Mouse (Mus musculus): ENCODE measurements around the gene Srp9. TPM values are rescaled to one million over a fixed set of nuclear protein-coding genes. Genes with fewer than 3 reads are reported as not detected.
"Not testable (repeated sequence)": the region's sequence is repeated elsewhere in the genome, so short reads cannot be mapped to it uniquely, and the experiment has no call there.

Srp9 gene
- polyA plus RNA-seq, 1 experiment from 2014 or later, result 122 TPM

- H3K27me3 ChIP-seq (ENCODE audit: control insufficient read depth, insufficient read depth, low read length), result no peaks in the 10 kb centered on the region
- peaks cover 6% of the 10 kb centered on the region; the same call in 1 of the 2 replicates for H3K4me1 ChIP-seq (ENCODE audit: control insufficient read depth, insufficient read depth, low read length)
- no peak overlapping the region for H3K4me2 ChIP-seq
- 0 out of 2 replicates have a peak, but pooled peaks cover 2% of the 10 kb centered on the region for H3K9me3 ChIP-seq (replicated peaks; ENCODE audit: control insufficient read depth, low read length)
- H3K27ac ChIP-seq (ENCODE audit: low read depth, low read length), result no peak overlapping the region
- no peak for ATAC-seq (replicated peaks; ENCODE audit: insufficient number of reproducible peaks, low FRiP score, low TSS enrichment)
- no peak overlapping the region for H3K9ac ChIP-seq (ENCODE audit: low read depth, low read length)
- 55% methylated on average over 5 of the region's 5 CpGs for WGBS (ENCODE audit: insufficient replicate concordance)
- H3K4me3 ChIP-seq (ENCODE audit: low read depth, low read length), result no peak overlapping the region
- no peaks in the 10 kb centered on the region for H3K36me3 ChIP-seq (ENCODE audit: control insufficient read depth, insufficient read depth, low read length)
These were observed 21.0 kb downstream of the Srp9 start for GRCm38 (mm10) chr1:182145546-182145945.

GRCm38 (mm10) chr1:182148864-182149514 lies 24.5 kb downstream of the Srp9 start:
- 26% methylated on average over 7 of the region's 7 CpGs for WGBS (ENCODE audit: insufficient replicate concordance)
- Histone ChIP-seq H3K9me3 (replicated peaks; ENCODE audit: control insufficient read depth, low read length) (0 out of 2 replicates have a peak, but pooled peaks cover 2% of the 10 kb centered on the region), H3K4me2 (peak overlapping the region; percentile 16), H3K27me3 (ENCODE audit: control insufficient read depth, insufficient read depth, low read length) (no peaks in the 10 kb centered on the region), H3K4me1 (ENCODE audit: control insufficient read depth, insufficient read depth, low read length) (peaks cover 6% of the 10 kb centered on the region; the same call in 1 of the 2 replicates), H3K9ac (ENCODE audit: low read depth, low read length) (no peak overlapping the region), H3K4me3 (ENCODE audit: low read depth, low read length) (no peak overlapping the region), H3K36me3 (ENCODE audit: control insufficient read depth, insufficient read depth, low read length) (no peaks in the 10 kb centered on the region), H3K27ac (ENCODE audit: low read depth, low read length) (peak overlapping the region; percentile 57)
- no peak; the same call in 1 of the 2 replicates for ATAC-seq (replicated peaks; ENCODE audit: insufficient number of reproducible peaks, low FRiP score, low TSS enrichment)

- H3K4me1 ChIP-seq (ENCODE audit: control insufficient read depth, insufficient read depth, low read length), result peaks cover 6% of the 10 kb centered on the region; the same call in 1 of the 2 replicates
- H3K27me3 ChIP-seq (ENCODE audit: control insufficient read depth, insufficient read depth, low read length), result no peaks in the 10 kb centered on the region
- H3K27ac ChIP-seq (ENCODE audit: low read depth, low read length), result no peak overlapping the region
- H3K9ac ChIP-seq (ENCODE audit: low read depth, low read length), result no peak overlapping the region
- no peak overlapping the region for H3K4me2 ChIP-seq
- ATAC-seq (replicated peaks; ENCODE audit: insufficient number of reproducible peaks, low FRiP score, low TSS enrichment), result no peak
- H3K36me3 ChIP-seq (ENCODE audit: control insufficient read depth, insufficient read depth, low read length), result no peaks in the 10 kb centered on the region
- 92% methylated on average over 2 of the region's 2 CpGs for WGBS (ENCODE audit: insufficient replicate concordance)
- no peak overlapping the region for H3K4me3 ChIP-seq (ENCODE audit: low read depth, low read length)
- 0 out of 2 replicates have a peak, but pooled peaks cover 2% of the 10 kb centered on the region for H3K9me3 ChIP-seq (replicated peaks; ENCODE audit: control insufficient read depth, low read length)
These were observed 25.4 kb downstream of the Srp9 start for GRCm38 (mm10) chr1:182149966-182150365.

- no peaks in the 10 kb centered on the region for H3K36me3 ChIP-seq (ENCODE audit: control insufficient read depth, insufficient read depth, low read length)
- whole genome bisulfite sequencing (ENCODE audit: insufficient replicate concordance), result 66% methylated on average over 4 of the region's 4 CpGs
- H3K4me1 ChIP-seq (ENCODE audit: control insufficient read depth, insufficient read depth, low read length), result no peaks in the 10 kb centered on the region
- no peaks in the 10 kb centered on the region for H3K9me3 ChIP-seq (replicated peaks; ENCODE audit: control insufficient read depth, low read length)
- no peak overlapping the region for H3K4me3 ChIP-seq (ENCODE audit: low read depth, low read length)
- H3K27ac ChIP-seq (ENCODE audit: low read depth, low read length), result no peak overlapping the region
- H3K9ac ChIP-seq (ENCODE audit: low read depth, low read length), result no peak overlapping the region
- H3K4me2 ChIP-seq, result no peak overlapping the region
- H3K27me3 ChIP-seq (ENCODE audit: control insufficient read depth, insufficient read depth, low read length), result no peaks in the 10 kb centered on the region
- ATAC-seq (replicated peaks; ENCODE audit: insufficient number of reproducible peaks, low FRiP score, low TSS enrichment), result no peak
These were observed 33.2 kb downstream of the Srp9 start for GRCm38 (mm10) chr1:182157734-182158133.

GRCm38 (mm10) chr1:182159575-182159974 lies 35.0 kb downstream of the Srp9 start:
- no peak overlapping the region for H3K4me2 ChIP-seq
- no peaks in the 10 kb centered on the region for H3K4me1 ChIP-seq (ENCODE audit: control insufficient read depth, insufficient read depth, low read length)
- no peaks in the 10 kb centered on the region for H3K27me3 ChIP-seq (ENCODE audit: control insufficient read depth, insufficient read depth, low read length)
- H3K27ac ChIP-seq (ENCODE audit: low read depth, low read length), result no peak overlapping the region
- H3K36me3 ChIP-seq (ENCODE audit: control insufficient read depth, insufficient read depth, low read length), result no peaks in the 10 kb centered on the region
- 73% methylated on average over 3 of the region's 3 CpGs for WGBS (ENCODE audit: insufficient replicate concordance)
- no peak overlapping the region for H3K9ac ChIP-seq (ENCODE audit: low read depth, low read length)
- no peaks in the 10 kb centered on the region for H3K9me3 ChIP-seq (replicated peaks; ENCODE audit: control insufficient read depth, low read length)
- no peak overlapping the region for H3K4me3 ChIP-seq (ENCODE audit: low read depth, low read length)
- no peak for ATAC-seq (replicated peaks; ENCODE audit: insufficient number of reproducible peaks, low FRiP score, low TSS enrichment)

GRCm38 (mm10) chr1:182162951-182163350 lies 38.4 kb downstream of the Srp9 start:
- H3K27me3 ChIP-seq (ENCODE audit: control insufficient read depth, insufficient read depth, low read length), result no peaks in the 10 kb centered on the region
- no peaks in the 10 kb centered on the region for H3K9me3 ChIP-seq (replicated peaks; ENCODE audit: control insufficient read depth, low read length)
- H3K4me2 ChIP-seq, result no peak overlapping the region
- H3K4me1 ChIP-seq (ENCODE audit: control insufficient read depth, insufficient read depth, low read length), result no peaks in the 10 kb centered on the region
- H3K27ac ChIP-seq (ENCODE audit: low read depth, low read length), result no peak overlapping the region
- H3K4me3 ChIP-seq (ENCODE audit: low read depth, low read length), result no peak overlapping the region
- no peak for ATAC-seq (replicated peaks; ENCODE audit: insufficient number of reproducible peaks, low FRiP score, low TSS enrichment)
- H3K36me3 ChIP-seq (ENCODE audit: control insufficient read depth, insufficient read depth, low read length), result no peaks in the 10 kb centered on the region
- 46% methylated on average over 5 of the region's 5 CpGs for WGBS (ENCODE audit: insufficient replicate concordance)
- H3K9ac ChIP-seq (ENCODE audit: low read depth, low read length), result no peak overlapping the region

- Histone ChIP-seq H3K36me3 (ENCODE audit: control insufficient read depth, insufficient read depth, low read length) (no peaks in the 10 kb centered on the region), H3K4me2 (no peak within 1 kb of the TSS), H3K4me3 (ENCODE audit: low read depth, low read length) (no peak within 1 kb of the TSS), H3K9ac (ENCODE audit: low read depth, low read length) (no peak within 1 kb of the TSS), H3K9me3 (replicated peaks; ENCODE audit: control insufficient read depth, low read length) (no peaks in the 10 kb centered on the region), H3K27me3 (ENCODE audit: control insufficient read depth, insufficient read depth, low read length) (no peaks in the 10 kb centered on the region), H3K27ac (ENCODE audit: low read depth, low read length) (no peak within 1 kb of the TSS), H3K4me1 (ENCODE audit: control insufficient read depth, insufficient read depth, low read length) (no peaks in the 10 kb centered on the region)
- WGBS (ENCODE audit: insufficient replicate concordance), result 78% methylated on average over 7 of the region's 7 CpGs
- no peak for ATAC-seq (replicated peaks; ENCODE audit: insufficient number of reproducible peaks, low FRiP score, low TSS enrichment)
These were observed 39.8 kb downstream of the Srp9 start, which contains the start of gene Vmn1r1 for GRCm38 (mm10) chr1:182164386-182164785. Gene Vmn1r1, minus strand, starts transcription at chr1:182164486.

GRCm38 (mm10) chr1:182170206-182170605 lies 45.7 kb downstream of the Srp9 start:
- ATAC-seq (replicated peaks; ENCODE audit: insufficient number of reproducible peaks, low FRiP score, low TSS enrichment); H3K9ac ChIP-seq (ENCODE audit: low read depth, low read length); H3K36me3 ChIP-seq (ENCODE audit: control insufficient read depth, insufficient read depth, low read length); H3K27me3 ChIP-seq (ENCODE audit: control insufficient read depth, insufficient read depth, low read length); H3K4me3 ChIP-seq (ENCODE audit: low read depth, low read length); H3K4me1 ChIP-seq (ENCODE audit: control insufficient read depth, insufficient read depth, low read length); H3K4me2 ChIP-seq; H3K27ac ChIP-seq (ENCODE audit: low read depth, low read length); H3K9me3 ChIP-seq (replicated peaks; ENCODE audit: control insufficient read depth, low read length): not testable (repeated sequence)
- 81% methylated on average over 6 of the region's 6 CpGs for WGBS (ENCODE audit: insufficient replicate concordance)

- H3K9me3 ChIP-seq (replicated peaks; ENCODE audit: control insufficient read depth, low read length); H3K9ac ChIP-seq (ENCODE audit: low read depth, low read length); H3K36me3 ChIP-seq (ENCODE audit: control insufficient read depth, insufficient read depth, low read length); H3K27me3 ChIP-seq (ENCODE audit: control insufficient read depth, insufficient read depth, low read length); ATAC-seq (replicated peaks; ENCODE audit: insufficient number of reproducible peaks, low FRiP score, low TSS enrichment); H3K4me1 ChIP-seq (ENCODE audit: control insufficient read depth, insufficient read depth, low read length); H3K27ac ChIP-seq (ENCODE audit: low read depth, low read length); H3K4me3 ChIP-seq (ENCODE audit: low read depth, low read length); H3K4me2 ChIP-seq: not testable (repeated sequence)
- WGBS (ENCODE audit: insufficient replicate concordance), result 87% methylated on average over 19 of the region's 19 CpGs
These were observed 52.4 kb downstream of the Srp9 start for GRCm38 (mm10) chr1:182176985-182177384.

All from heart, embryonic 11.5 days (tissue).